Mouse (Mus musculus) telencephalon, adult 2 months (tissue): ENCODE data around the gene Krtap6-1.
"Not testable (repeated sequence)": the region's sequence is repeated elsewhere in the genome, so short reads cannot be mapped to it uniquely, and the experiment has no call there.

Source experiments
- DNase-seq: peaks from one replicate; pipeline ENCODE4 v3.0.0-alpha.2; 2011; ENCODE audit warnings: low read depth, low spot score

Krtap6-1 gene

DNA sequence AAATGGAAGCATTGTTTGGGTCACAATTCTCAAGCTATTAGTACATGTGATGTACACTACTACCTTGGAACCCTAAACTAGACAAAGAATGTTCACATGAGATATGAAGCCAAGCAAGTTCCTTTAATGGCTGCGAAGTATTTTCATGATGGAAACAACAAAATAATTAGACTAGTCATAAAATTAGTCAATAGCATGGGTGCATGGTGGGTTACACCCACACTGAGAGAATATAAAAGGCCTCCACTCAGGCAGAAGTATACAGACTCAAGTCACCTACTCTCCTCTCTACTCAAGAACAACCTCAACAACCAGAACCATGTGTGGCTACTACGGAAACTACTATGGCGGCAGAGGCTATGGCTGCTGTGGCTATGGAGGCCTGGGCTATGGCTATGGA, at the start of gene Krtap6-1:
Gene Krtap6-1 (plus strand): TSS at position 301 of the 400 bp plus-strand sequence.
- not testable (repeated sequence) for DNase-seq

DNA sequence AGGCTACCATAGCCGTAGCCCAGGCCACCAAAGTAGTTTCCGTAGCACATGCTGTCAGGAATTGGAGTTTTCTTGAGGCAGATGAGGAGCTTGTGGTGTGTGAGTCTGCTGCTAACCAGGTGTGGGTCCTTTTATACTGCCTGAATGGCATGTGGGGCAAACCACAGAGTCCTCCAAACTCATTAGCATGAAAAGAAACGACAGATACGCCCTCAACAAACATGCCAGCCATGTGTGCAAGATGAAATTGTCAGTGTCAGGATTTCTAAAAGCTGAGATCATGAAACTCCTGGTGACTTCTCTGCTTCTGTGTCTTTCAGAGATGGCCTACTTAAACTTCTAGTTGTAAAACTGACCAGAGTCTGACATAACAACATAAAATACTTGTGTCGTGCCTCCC, 20.8 kb upstream of the Krtap6-1 start, which contains the start of gene Krtap22-2:
Gene Krtap22-2 (minus strand): TSS at position 101 of the 400 bp plus-strand sequence.
- DNase-seq = no peak

DNA sequence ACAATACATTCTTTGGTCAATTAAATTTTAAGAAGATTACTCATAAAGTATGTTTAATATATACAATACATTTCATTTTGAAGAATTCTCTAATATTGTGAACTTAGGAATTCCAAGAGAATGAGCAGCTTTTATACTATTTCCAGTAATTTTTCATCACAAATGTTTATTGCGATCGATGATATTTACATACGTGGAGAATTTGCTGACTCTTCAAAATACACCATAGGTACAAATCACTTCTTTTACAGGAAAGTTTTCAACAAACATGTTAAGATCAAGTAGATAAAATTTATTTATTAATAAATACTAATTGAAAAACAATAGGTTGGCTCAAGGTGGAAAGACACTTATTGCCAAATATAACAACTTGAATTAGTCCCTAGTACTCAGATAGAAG, 17.5 kb upstream of the Krtap6-1 start:
- DNase-seq = no peak

DNA sequence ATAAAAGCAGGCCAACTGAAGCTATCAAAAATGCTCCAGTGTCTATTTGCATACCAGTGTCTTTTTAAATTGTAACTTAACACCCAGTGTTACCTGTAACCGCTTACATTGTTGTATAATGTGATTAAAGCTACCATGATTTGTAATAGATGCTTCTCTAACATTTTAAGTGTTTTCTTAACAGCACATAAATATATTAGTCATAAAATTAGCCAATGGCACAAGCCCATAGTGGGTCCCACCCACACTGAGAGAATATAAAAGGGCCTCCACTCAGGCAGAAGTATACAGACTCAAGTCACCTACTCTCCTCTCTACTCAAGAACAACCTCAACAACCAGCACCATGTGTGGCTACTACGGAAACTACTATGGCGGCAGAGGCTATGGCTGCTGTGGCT, 16.5 kb upstream of the Krtap6-1 start, which contains the start of gene Gm10229:
Gene Gm10229 (plus strand): TSS at position 301 of the 400 bp plus-strand sequence.
- not testable (repeated sequence) for DNase-seq

DNA sequence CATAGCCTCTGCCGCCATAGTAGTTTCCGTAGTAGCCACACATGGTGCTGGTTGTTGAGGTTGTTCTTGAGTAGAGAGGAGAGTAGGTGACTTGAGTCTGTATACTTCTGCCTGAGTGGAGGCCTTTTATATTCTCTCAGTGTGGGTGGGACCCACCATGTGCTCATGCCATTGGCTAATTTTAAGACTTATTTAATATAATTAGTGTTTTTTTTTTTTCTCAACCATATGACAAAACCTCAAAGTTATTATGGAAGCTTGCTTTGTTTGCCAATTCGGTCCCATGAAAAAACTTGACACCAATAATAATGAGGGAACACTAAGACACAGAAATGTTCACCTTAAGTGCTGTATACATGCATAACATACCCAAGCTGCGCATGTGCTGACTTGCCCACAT, 9.9 kb downstream of the Krtap6-1 start, which contains the start of gene Gm10228:
Gene Gm10228 (minus strand): TSS at position 101 of the 400 bp plus-strand sequence.
- DNase-seq = not testable (repeated sequence)

DNA sequence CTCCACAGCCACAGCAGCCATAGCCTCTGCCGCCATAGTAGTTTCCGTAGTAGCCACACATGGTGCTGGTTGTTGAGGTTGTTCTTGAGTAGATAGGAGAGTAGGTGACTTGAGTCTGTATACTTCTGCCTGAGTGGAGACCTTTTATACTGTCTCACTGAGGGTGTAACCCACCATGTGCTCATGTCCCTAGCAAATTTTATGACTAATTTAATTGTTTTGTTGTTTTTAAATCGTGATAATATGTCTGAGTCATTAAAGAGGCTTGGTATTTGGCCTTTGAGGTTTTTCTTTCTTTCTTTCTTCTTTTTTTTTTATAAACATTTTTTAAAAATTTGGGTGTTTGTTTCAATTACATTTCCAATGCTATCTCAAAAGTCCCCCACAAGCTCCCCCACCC, 16.3 kb downstream of the Krtap6-1 start, which contains the start of gene Krtap6-5:
Gene Krtap6-5 (minus strand): TSS at position 101 of the 400 bp plus-strand sequence.
- DNase-seq = no peak

DNA sequence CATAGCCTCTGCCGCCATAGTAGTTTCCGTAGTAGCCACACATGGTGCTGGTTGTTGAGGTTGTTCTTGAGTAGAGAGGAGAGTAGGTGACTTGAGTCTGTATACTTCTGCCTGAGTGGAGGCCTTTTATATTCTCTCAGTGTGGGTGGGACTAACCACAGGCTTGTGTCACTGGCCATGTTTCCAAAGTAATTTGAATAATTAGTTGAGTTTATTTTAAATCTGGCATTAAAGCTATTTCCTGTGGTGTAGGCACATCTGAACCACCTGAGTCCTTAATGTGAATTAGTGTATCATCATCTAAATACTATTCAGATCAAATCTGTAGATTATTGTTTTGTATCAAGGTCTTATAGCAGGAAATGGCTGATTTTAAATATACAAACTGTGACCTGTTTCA, 32.4 kb downstream of the Krtap6-1 start, which contains the start of gene 1110025L11Rik:
Gene 1110025L11Rik (minus strand): TSS at position 101 of the 400 bp plus-strand sequence.
- not testable (repeated sequence) for DNase-seq

DNA sequence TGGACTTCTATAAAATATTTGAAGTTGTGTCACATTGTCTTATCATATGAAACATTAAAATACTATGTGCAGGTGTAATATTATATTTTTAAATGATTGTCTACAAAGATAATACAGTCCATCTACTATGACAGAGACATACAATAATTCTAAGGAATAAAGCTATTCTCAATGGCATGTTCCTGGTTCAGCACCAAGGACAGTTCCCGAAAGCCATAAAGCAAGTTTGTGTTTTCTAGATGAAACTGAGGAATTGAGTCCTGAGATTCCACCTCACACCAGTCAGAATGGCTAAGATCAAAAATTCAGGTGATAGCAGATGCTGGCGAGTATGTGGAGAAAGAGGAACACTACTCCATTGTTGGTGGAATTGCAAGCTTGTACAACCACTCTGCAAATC, 39.5 kb downstream of the Krtap6-1 start:
- not testable (repeated sequence) for DNase-seq
